Mouse (Mus musculus): ENCODE results near the gene Gm5936. TPM values are rescaled to one million over a fixed set of nuclear protein-coding genes. Genes with fewer than 3 reads are reported as not detected.
A peak's percentile ranks its signal among the peaks of the same experiment; 100 is the strongest.
"Not testable (repeated sequence)": the region's sequence is repeated elsewhere in the genome, so short reads cannot be mapped to it uniquely, and the experiment has no call there.

The Gm5936 gene
- under 1 TPM; 0.21 to 0.62 TPM for total RNA-seq (2021)
- long read RNA-seq, experiment 1: 0 reads
- long read RNA-seq, experiment 2: 0 reads

- peak; percentile 18 to 35 for DNase-seq (ENCODE audit: low spot score in 2 of 2)
Measured at GRCm38 (mm10) chrX:74836842-74837522, at the start of gene Gm5936. Gene Gm5936 (plus strand): TSS chrX:74837196.

GRCm38 (mm10) chrX:74856104-74856503 lies 19.1 kb downstream of the Gm5936 start:
- not testable (repeated sequence) for DNase-seq (ENCODE audit: low spot score in 2 of 2)

GRCm38 (mm10) chrX:74880123-74880522 lies 43.1 kb downstream of the Gm5936 start:
- peak; percentile 10 to 22 for DNase-seq (ENCODE audit: low spot score in 2 of 2)

Other genes with a start within 250 kb of the Gm5936 start
- not detected for gene Olfr1325, start 244.5 kb upstream of the Gm5936 start, total RNA-seq (2021)
- 1 to 10 TPM in 1 of 2 experiments, under 1 TPM in 1; 0.98 to 1.0 TPM for gene Gm5640, start 191.6 kb upstream of the Gm5936 start, total RNA-seq (2021)
- not detected for gene Gm6890, start 96.3 kb upstream of the Gm5936 start, total RNA-seq (2021)
- gene Gab3, start 248.3 kb downstream of the Gm5936 start, total RNA-seq (2021): 1 to 10 TPM; 1.9 to 2.8 TPM